Mouse (Mus musculus) cerebellum, adult (tissue): ENCODE results near the gene Rab34.
"Not testable (repeated sequence)": the region's sequence is repeated elsewhere in the genome, so short reads cannot be mapped to it uniquely, and the experiment has no call there.

ENCODE experiments used
- ATAC-seq: cut with Nextera tagmentation; 2 replicates; pipeline ENCODE4 v1.9.2; 2017; ENCODE audit warnings: mild to moderate bottlenecking, moderate library complexity, mixed read lengths; ENCODE audit not compliant: insufficient number of reproducible peaks, low FRiP score, low TSS enrichment

Rab34 gene

GRCm38 (mm10) chr11:78178859-78179437 is 9.3 kb upstream of the Rab34 start:
- no peak for ATAC-seq

- no peak for ATAC-seq
Measured at GRCm38 (mm10) chr11:78179438-78179999, 8.7 kb upstream of the Rab34 start.

GRCm38 (mm10) chr11:78180081-78180761 is 8.0 kb upstream of the Rab34 start:
- no peak for ATAC-seq

GRCm38 (mm10) chr11:78181830-78182357 is 6.3 kb upstream of the Rab34 start:
- ATAC-seq = no peak

- ATAC-seq = no peak
Measured at GRCm38 (mm10) chr11:78182450-78182849, 5.8 kb upstream of the Rab34 start.

- ATAC-seq = peak; percentile 97
Measured at GRCm38 (mm10) chr11:78182961-78183844, 5.0 kb upstream of the Rab34 start, which contains the start of gene Rpl23a. Gene Rpl23a (minus strand): TSS chr11:78183584.

GRCm38 (mm10) chr11:78183884-78184514 is 4.2 kb upstream of the Rab34 start:
- no peak for ATAC-seq

- ATAC-seq = not testable (repeated sequence)
Measured at GRCm38 (mm10) chr11:78184702-78185101, 3.5 kb upstream of the Rab34 start.

- ATAC-seq = no peak
Measured at GRCm38 (mm10) chr11:78189234-78190040, 1.2 kb downstream of the Rab34 start.

- no peak for ATAC-seq
Measured at GRCm38 (mm10) chr11:78190041-78190440, 1.8 kb downstream of the Rab34 start.

GRCm38 (mm10) chr11:78193113-78193512 is 4.9 kb downstream of the Rab34 start, which contains the start of gene Proca1:
Gene Proca1 (plus strand): TSS chr11:78193392.
- no peak for ATAC-seq

- ATAC-seq = no peak
Measured at GRCm38 (mm10) chr11:78194411-78195100, 6.3 kb downstream of the Rab34 start.

- no peak for ATAC-seq
Measured at GRCm38 (mm10) chr11:78195101-78195863, 7.1 kb downstream of the Rab34 start.

GRCm38 (mm10) chr11:78202372-78202771 is 14.1 kb downstream of the Rab34 start:
- ATAC-seq = no peak

- ATAC-seq = no peak
Measured at GRCm38 (mm10) chr11:78204287-78204686, 16.1 kb downstream of the Rab34 start.

GRCm38 (mm10) chr11:78205361-78206206 is 17.4 kb downstream of the Rab34 start:
- no peak for ATAC-seq

- no peak for ATAC-seq
Measured at GRCm38 (mm10) chr11:78207190-78207589, 19.0 kb downstream of the Rab34 start.
